Mouse (Mus musculus): ENCODE data around the gene Eif4e3.
A peak's percentile ranks its signal among the peaks of the same experiment; 100 is the strongest.

Gene Eif4e3

DNA sequence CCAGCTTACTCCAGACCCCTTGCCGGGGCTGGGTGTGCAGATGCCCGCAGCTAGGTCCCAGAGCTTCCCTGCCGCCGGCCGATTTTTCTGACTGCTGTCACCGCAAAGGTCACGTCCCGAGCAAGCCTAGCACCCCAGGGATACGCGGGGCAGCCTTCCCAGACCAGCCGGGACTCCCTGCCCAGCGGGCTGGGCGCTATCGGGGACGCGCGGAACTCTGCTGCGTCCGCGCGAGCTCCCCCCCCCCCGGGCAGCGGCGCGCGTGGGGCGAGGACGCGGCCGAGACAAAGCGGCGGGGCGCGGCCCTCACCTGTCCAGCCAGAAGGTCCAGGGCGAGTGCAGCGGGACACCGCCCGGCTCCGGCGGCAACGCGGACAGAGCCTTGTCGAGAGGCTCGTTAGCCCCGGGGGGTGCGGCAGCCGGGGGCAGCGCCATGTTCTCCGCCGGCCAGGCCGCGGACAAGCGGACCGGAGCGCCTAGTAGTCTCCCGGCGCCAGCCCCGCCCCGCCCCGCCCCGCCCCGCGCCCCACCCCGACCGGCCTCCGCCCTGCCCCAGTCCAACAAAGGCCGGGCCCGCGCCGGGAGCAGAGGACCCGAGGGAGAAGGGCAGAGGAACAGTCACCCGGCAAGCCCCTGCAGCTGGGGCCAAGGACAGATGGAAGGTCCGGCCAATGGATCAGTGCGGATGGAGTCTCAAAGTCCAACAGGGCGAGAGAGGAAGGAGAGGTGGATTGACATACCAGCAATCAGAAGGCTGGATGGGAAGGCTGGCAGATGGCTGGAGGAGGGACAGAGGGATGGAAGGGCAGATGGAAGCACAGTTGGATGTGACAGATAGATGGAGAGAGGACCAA is at the start of gene Eif4e3, which contains the start of gene Gm20696:
TSS of gene Eif4e3 (minus strand) at position 454 of the 854 bp plus-strand sequence.
TSS of gene Gm20696 (minus strand) at position 480 of the 854 bp plus-strand sequence.
- DNase-seq (ENCODE audit: inconsistent age in 2 of 2, low spot score in 1 of 2) = peak; percentile 65 to 88

DNA sequence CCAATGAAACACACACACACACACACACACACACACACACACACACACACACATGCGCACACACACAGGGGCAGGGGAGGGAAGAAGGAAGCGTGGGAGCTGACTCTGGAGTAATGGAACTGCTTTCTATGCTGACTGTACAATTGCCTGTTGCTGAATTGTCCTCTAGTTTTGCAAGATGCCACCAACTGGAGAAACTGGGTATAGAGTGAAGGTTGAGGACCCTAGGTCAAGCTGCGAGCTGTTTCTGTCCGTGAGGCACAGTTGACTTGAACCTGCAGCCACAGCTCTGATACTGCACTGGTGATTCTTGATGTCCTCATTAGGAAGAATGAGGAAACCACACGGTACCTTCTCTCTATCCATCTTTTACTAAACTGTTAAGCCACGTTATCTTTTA is 49.3 kb upstream of the Eif4e3 start:
- DNase-seq (ENCODE audit: inconsistent age in 2 of 2, low spot score in 1 of 2) = no peak

- no peak for DNase-seq (ENCODE audit: inconsistent age in 2 of 2, low spot score in 1 of 2)
Observed at GRCm38 (mm10) chr6:99715191-99715590, 48.6 kb upstream of the Eif4e3 start.

- DNase-seq (ENCODE audit: inconsistent age in 2 of 2, low spot score in 1 of 2) = no peak
Observed at GRCm38 (mm10) chr6:99713256-99713655, 46.7 kb upstream of the Eif4e3 start.

DNA sequence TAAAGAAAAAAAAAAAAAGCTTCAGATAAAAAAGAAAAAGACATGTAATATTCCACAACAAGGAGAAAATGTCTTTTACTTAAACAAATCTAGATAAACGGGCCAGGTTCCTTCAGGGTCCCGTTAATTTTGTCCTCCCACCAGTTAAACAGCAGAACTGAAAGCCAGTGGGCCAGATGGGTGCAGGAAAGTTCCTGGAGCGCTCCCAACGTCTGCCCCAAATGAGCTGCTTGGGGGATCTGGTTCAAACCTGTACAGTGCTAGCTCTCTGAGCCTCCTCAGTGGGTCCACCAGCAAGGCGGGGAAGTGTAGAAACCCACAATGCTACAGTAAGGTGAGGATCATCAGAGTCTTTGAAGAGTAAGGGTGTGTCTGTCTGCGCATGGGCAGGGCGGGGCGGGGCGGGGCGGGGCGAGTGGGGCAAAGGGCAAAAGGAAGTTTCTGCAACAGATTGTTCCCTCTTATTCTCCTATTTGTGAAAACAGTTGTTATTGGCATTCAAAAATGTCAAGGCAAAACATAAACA is 45.1 kb upstream of the Eif4e3 start:
- DNase-seq (ENCODE audit: inconsistent age in 2 of 2, low spot score in 1 of 2) = no peak

DNA sequence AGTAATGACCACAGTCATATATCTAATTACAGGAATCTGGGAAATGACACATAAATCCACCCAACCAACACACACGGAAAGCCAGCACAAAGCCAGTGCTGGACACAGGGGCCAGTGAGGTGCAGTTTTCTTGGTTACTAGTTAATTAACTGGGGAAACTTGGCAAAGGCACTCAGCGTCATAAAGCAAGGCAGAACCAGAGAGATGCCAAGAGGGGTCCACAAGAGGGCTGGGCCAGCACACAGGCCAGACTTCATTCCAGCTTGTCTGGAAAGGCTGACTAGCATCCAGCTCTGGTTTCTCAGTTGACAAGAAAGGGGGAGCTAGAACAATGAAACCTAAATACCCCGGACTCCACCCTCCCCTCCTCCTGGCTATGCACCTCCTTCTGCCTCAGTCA is 33.9 kb upstream of the Eif4e3 start:
- no peak for DNase-seq (ENCODE audit: inconsistent age in 2 of 2, low spot score in 1 of 2)

GRCm38 (mm10) chr6:99692916-99693841 is 26.6 kb upstream of the Eif4e3 start:
- DNase-seq (ENCODE audit: inconsistent age in 2 of 2, low spot score in 1 of 2) = peak; percentile 23 to 35

DNA sequence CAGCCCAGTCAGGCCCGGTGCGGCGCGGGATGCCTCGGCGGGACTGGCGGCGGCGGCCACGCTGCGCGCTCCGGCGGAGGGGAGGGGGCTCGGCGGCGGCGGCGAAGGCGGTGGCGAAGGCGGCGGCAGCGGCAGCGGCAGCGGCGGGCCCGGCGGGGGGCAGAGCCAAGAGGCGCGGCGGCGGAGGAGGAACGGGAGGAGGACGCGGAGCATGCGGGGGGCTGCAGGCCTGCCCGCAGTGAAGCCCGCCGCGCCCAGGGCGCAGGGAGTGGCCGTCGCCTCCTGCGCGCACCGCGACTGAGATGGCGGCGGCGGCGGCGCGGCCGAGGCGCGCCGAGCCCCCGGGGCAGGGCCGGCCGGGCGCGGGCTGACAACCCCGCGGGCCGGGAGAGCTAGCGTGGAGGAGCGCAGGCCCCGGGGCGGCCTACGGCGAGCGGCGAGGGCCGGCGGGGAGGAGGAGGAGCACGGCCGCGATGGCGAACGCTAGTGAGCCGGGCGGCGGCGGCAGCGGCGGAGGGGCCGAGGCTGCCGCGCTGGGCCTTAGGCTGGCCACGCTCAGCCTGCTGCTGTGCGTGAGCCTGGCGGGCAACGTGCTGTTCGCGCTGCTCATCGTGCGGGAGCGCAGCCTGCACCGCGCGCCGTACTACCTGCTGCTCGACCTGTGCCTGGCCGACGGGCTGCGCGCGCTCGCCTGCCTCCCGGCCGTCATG is 25.8 kb upstream of the Eif4e3 start, which contains the start of gene Gpr27:
TSS of gene Gpr27 (plus strand) at position 474 of the 710 bp plus-strand sequence.
- peak; percentile 11 to 69 for DNase-seq (ENCODE audit: inconsistent age in 2 of 2, low spot score in 1 of 2)

GRCm38 (mm10) chr6:99691666-99692205 is 25.2 kb upstream of the Eif4e3 start:
- peak in 1 of 2 experiments; percentile 29 for DNase-seq (ENCODE audit: inconsistent age in 2 of 2, low spot score in 1 of 2)

DNA sequence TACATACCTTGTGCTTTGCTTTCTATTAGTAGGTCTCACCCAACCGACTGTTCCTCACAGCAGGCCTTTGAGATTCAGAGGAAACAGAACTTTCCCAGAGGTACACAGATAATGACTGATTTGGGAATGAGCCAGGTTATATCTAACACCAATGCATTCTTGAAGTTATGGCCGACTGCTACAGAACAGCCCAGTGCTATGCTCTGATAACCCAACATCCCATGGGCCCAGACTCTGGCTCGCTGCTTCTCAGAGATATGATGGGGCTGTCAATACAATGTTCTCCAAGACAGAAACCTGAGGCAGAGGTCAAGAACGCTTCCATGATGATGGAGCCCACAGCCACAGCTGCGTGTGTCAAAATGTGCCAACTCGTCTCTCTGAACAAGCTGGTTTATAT is 21.9 kb upstream of the Eif4e3 start:
- no peak for DNase-seq (ENCODE audit: inconsistent age in 2 of 2, low spot score in 1 of 2)

DNA sequence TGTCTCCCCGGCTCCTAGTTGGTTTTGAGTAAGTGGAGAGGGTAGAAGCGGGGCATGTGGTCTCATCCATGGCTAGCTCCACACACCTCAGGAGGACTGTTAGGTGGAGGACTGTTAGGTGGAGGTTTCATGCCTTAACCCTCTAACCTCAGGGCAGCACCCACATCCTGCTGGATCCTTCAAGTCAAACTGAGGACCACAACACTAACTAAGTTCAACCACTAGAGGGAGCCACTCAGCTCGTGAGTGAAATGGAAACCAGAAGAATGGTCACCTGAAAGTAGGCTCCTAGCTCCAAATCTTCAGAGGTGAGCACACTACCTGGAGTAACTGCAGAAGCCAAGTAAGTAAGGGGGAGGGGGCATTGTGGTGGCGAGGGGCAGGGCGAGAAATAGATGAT is 18.3 kb upstream of the Eif4e3 start:
- peak in 1 of 2 experiments; percentile 53 for DNase-seq (ENCODE audit: inconsistent age in 2 of 2, low spot score in 1 of 2)

- no peak for DNase-seq (ENCODE audit: inconsistent age in 2 of 2, low spot score in 1 of 2)
Observed at GRCm38 (mm10) chr6:99683974-99684373, 17.4 kb upstream of the Eif4e3 start.

GRCm38 (mm10) chr6:99678108-99678507 is 11.5 kb upstream of the Eif4e3 start:
- DNase-seq (ENCODE audit: inconsistent age in 2 of 2, low spot score in 1 of 2) = no peak

DNA sequence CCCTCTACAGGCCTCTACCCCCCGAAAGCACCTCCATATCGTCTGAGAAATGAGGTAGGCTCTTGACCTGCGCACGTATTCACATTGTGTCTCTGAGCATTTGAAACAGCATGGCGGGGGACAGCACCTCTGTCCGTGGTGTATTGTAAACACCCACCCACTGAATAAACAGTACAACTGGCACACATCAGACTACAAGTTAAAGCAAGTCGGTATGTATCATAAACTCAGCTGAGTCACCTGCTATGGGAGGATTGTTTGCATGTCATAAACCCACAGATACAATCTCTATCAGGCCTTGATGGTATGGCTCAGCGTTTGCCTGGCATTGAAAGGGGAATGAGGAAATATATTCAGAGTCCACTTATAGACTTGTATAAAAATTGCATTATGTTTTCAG is 10.8 kb upstream of the Eif4e3 start:
- DNase-seq (ENCODE audit: inconsistent age in 2 of 2, low spot score in 1 of 2) = no peak

- DNase-seq (ENCODE audit: inconsistent age in 2 of 2, low spot score in 1 of 2) = no peak
Observed at GRCm38 (mm10) chr6:99674482-99674881, 7.9 kb upstream of the Eif4e3 start.

DNA sequence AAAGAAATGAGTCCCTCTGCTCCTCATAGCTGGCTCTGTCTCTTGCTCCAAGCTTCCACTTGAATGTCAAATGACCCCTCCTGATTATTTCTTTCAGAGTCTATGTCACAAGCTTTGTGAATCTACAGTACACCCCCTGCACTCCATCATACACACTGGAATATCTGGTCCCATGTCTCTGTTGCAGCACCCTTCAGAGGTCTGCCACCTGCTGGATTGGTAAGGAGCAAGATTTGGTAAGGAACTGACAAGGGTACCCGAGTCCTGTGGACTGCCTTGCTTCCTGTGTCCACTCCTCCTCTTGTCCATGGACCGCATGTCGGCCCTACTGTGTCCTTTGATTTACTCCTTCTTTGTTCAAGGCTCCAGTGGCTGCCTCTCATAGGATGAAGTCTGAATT is 5.2 kb upstream of the Eif4e3 start:
- DNase-seq (ENCODE audit: inconsistent age in 2 of 2, low spot score in 1 of 2) = no peak

DNA sequence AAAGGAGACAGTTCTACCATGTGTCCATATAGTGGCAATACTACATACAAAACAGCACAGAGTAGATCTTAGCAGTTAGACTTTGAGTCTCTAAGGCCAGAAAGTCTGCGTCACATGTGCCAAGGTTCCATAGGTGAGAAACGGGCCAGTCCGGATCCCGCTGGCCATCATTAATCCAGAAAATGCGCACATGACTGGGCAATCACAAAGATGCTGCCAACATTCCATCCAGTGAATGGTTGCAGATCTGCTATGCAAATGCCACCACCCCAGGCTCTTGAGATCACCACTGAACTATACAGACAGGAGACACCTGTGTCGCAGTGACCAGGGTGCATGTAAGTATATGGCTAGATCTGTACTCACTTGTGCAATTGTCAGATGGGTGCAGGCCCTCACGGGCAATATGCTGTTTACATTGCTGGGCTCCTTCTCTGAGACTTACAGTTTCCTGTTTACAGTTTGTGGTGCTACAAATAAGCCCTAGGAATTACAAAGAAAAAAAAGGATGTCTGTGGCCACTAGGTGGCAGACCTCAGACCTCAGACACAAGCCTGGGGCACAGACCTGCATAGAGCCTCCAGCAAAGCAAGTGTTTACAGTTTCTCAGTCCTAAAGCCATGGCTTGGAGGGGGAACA is 4.0 kb upstream of the Eif4e3 start:
- peak; percentile 46 to 81 for DNase-seq (ENCODE audit: inconsistent age in 2 of 2, low spot score in 1 of 2)

- peak in 1 of 2 experiments; percentile 51 for DNase-seq (ENCODE audit: inconsistent age in 2 of 2, low spot score in 1 of 2)
Observed at GRCm38 (mm10) chr6:99669481-99670325, 3.1 kb upstream of the Eif4e3 start.

DNA sequence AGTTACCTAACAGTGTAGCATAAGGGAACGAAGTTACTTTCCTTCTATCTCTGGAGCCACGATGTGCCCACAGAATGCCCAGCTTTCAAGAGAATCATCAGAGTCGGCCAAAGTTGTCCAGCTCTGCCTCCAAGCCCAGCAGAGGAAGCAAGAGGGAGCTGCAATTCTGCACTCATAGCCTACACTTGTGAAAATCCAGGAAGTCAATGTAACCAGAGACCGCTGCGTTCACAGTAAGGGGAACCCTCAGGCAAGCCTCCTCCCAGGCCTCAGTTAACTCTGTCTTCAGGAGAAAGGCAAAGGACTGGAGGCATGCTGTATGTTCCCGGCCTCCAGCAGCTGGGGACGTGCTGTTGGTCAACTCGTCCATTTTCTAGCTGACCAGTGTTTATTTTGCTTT is 719 bp upstream of the Eif4e3 start:
- peak in 1 of 2 experiments; percentile 38 for DNase-seq (ENCODE audit: inconsistent age in 2 of 2, low spot score in 1 of 2)

Measured in adrenal gland, adult (tissue).